Mouse (Mus musculus): Measurements from ENCODE around the gene Nav1. TPM values are rescaled to one million over a fixed set of nuclear protein-coding genes. Genes with fewer than 3 reads are reported as not detected.

The Nav1 gene
- polyA plus RNA-seq, 1 experiment from 2014 or later = 16.6 TPM

GRCm38 (mm10) chr1:135509145-135510084, 97.7 kb downstream of the Nav1 start:
- 18% methylated on average over 16 of the region's 16 CpGs for WGBS
- Histone ChIP-seq H3K27me3 (peaks cover 18% of the 10 kb centered on the region; the same call in 1 of the 2 replicates), H3K4me2 (peak overlapping the region; percentile 86), H3K9ac (peak overlapping the region; percentile 37), H3K9me3 (replicated peaks) (no peaks in the 10 kb centered on the region), H3K27ac (peak overlapping the region; percentile 48; the same call in 1 of the 2 replicates), H3K4me1 (peaks cover 57% of the 10 kb centered on the region), H3K36me3 (no peaks in the 10 kb centered on the region), H3K4me3 (replicated peaks) (peak overlapping the region; percentile 54)
- ATAC-seq (replicated peaks; ENCODE audit: low FRiP score) = peak; percentile 20; the same call in 1 of the 2 replicates

GRCm38 (mm10) chr1:135508349-135508634, 98.8 kb downstream of the Nav1 start:
- H3K4me2 ChIP-seq = peak overlapping the region; percentile 86
- peaks cover 49% of the 10 kb centered on the region for H3K4me1 ChIP-seq

GRCm38 (mm10) chr1:135507572-135508348, 99.3 kb downstream of the Nav1 start:
- 0 out of 2 replicates have a peak overlapping the region, but pooled peaks have one; percentile 0 for H3K4me3 ChIP-seq (replicated peaks)
- ATAC-seq (replicated peaks; ENCODE audit: low FRiP score) = no peak
- peaks cover 44% of the 10 kb centered on the region for H3K4me1 ChIP-seq
- H3K36me3 ChIP-seq = no peaks in the 10 kb centered on the region
- H3K9ac ChIP-seq = no peak overlapping the region
- peaks cover 18% of the 10 kb centered on the region; the same call in 1 of the 2 replicates for H3K27me3 ChIP-seq
- 0 out of 2 replicates have a peak overlapping the region, but pooled peaks have one; percentile 14 for H3K27ac ChIP-seq
- WGBS = 30% methylated on average over 14 of the region's 14 CpGs
- no peaks in the 10 kb centered on the region for H3K9me3 ChIP-seq (replicated peaks)
- peak overlapping the region; percentile 86 for H3K4me2 ChIP-seq

More at GRCm38 (mm10) chr1:135508349-135508634, 98.8 kb downstream of the Nav1 start:
- H3K9ac ChIP-seq = no peak overlapping the region
- H3K27me3 ChIP-seq = peaks cover 18% of the 10 kb centered on the region; the same call in 1 of the 2 replicates
- H3K4me3 ChIP-seq (replicated peaks) = peak overlapping the region; percentile 54; the same call in 1 of the 2 replicates
- 26% methylated on average over 3 of the region's 3 CpGs for WGBS
- no peak for ATAC-seq (replicated peaks; ENCODE audit: low FRiP score)
- H3K36me3 ChIP-seq = no peaks in the 10 kb centered on the region
- no peaks in the 10 kb centered on the region for H3K9me3 ChIP-seq (replicated peaks)
- H3K27ac ChIP-seq = 0 out of 2 replicates have a peak overlapping the region, but pooled peaks have one; percentile 14

GRCm38 (mm10) chr1:135505499-135505898, 101.6 kb downstream of the Nav1 start:
- WGBS = 59% methylated on average over 7 of the region's 7 CpGs
- no peak overlapping the region for H3K27ac ChIP-seq
- H3K4me2 ChIP-seq = no peak overlapping the region
- H3K4me3 ChIP-seq (replicated peaks) = no peak overlapping the region
- H3K4me1 ChIP-seq = peaks cover 39% of the 10 kb centered on the region
- H3K9ac ChIP-seq = no peak overlapping the region
- peaks cover 10% of the 10 kb centered on the region; the same call in 1 of the 2 replicates for H3K27me3 ChIP-seq
- ATAC-seq (replicated peaks; ENCODE audit: low FRiP score) = no peak
- H3K36me3 ChIP-seq = no peaks in the 10 kb centered on the region
- no peaks in the 10 kb centered on the region for H3K9me3 ChIP-seq (replicated peaks)

- peaks cover 28% of the 10 kb centered on the region for H3K4me1 ChIP-seq
- H3K27ac ChIP-seq = no peak overlapping the region
- no peaks in the 10 kb centered on the region for H3K36me3 ChIP-seq
- no peak overlapping the region for H3K4me3 ChIP-seq (replicated peaks)
- 84% methylated on average over 2 of the region's 2 CpGs for WGBS
- H3K27me3 ChIP-seq = no peaks in the 10 kb centered on the region
- H3K9me3 ChIP-seq (replicated peaks) = no peaks in the 10 kb centered on the region
- H3K9ac ChIP-seq = no peak overlapping the region
- no peak overlapping the region for H3K4me2 ChIP-seq
- no peak for ATAC-seq (replicated peaks; ENCODE audit: low FRiP score)
Observed at GRCm38 (mm10) chr1:135503436-135503835, 103.7 kb downstream of the Nav1 start.

- Histone ChIP-seq H3K4me2 (no peak overlapping the region), H3K27ac (no peak overlapping the region), H3K27me3 (no peaks in the 10 kb centered on the region), H3K4me1 (peaks cover 23% of the 10 kb centered on the region), H3K9me3 (replicated peaks) (no peaks in the 10 kb centered on the region), H3K36me3 (no peaks in the 10 kb centered on the region), H3K4me3 (replicated peaks) (no peak overlapping the region), H3K9ac (no peak overlapping the region)
- no peak for ATAC-seq (replicated peaks; ENCODE audit: low FRiP score)
- WGBS = 83% methylated on average over 9 of the region's 9 CpGs
Observed at GRCm38 (mm10) chr1:135502750-135503149, 104.3 kb downstream of the Nav1 start.

- H3K9ac ChIP-seq = no peak overlapping the region
- no peak overlapping the region for H3K27ac ChIP-seq
- no peak overlapping the region for H3K4me3 ChIP-seq (replicated peaks)
- H3K4me2 ChIP-seq = no peak overlapping the region
- 46% methylated on average over 8 of the region's 8 CpGs for WGBS
- H3K4me1 ChIP-seq = peaks cover 19% of the 10 kb centered on the region; the same call in 1 of the 2 replicates
- no peaks in the 10 kb centered on the region for H3K27me3 ChIP-seq
- no peaks in the 10 kb centered on the region for H3K36me3 ChIP-seq
- no peak; the same call in 1 of the 2 replicates for ATAC-seq (replicated peaks; ENCODE audit: low FRiP score)
- no peaks in the 10 kb centered on the region for H3K9me3 ChIP-seq (replicated peaks)
Observed at GRCm38 (mm10) chr1:135502135-135502534, 105.0 kb downstream of the Nav1 start.

- no peaks in the 10 kb centered on the region for H3K9me3 ChIP-seq (replicated peaks)
- H3K27me3 ChIP-seq = no peaks in the 10 kb centered on the region
- no peaks in the 10 kb centered on the region for H3K36me3 ChIP-seq
- no peak overlapping the region for H3K4me3 ChIP-seq (replicated peaks)
- peak overlapping the region; percentile 49 for H3K27ac ChIP-seq
- H3K4me1 ChIP-seq = peaks cover 15% of the 10 kb centered on the region; the same call in 1 of the 2 replicates
- no peak overlapping the region for H3K4me2 ChIP-seq
- WGBS = 77% methylated on average over 20 of the region's 20 CpGs
- H3K9ac ChIP-seq = no peak overlapping the region
- ATAC-seq (replicated peaks; ENCODE audit: low FRiP score) = no peak
Observed at GRCm38 (mm10) chr1:135498455-135499358, 108.4 kb downstream of the Nav1 start.

- no peak overlapping the region for H3K4me3 ChIP-seq (replicated peaks)
- H3K36me3 ChIP-seq = no peaks in the 10 kb centered on the region
- ATAC-seq (replicated peaks; ENCODE audit: low FRiP score) = no peak
- 82% methylated on average over 1 of the region's 1 CpGs for WGBS
- H3K4me2 ChIP-seq = no peak overlapping the region
- H3K9me3 ChIP-seq (replicated peaks) = no peaks in the 10 kb centered on the region
- no peaks in the 10 kb centered on the region for H3K27me3 ChIP-seq
- no peak overlapping the region for H3K27ac ChIP-seq
- no peak overlapping the region for H3K9ac ChIP-seq
- peaks cover 28% of the 10 kb centered on the region for H3K4me1 ChIP-seq
Observed at GRCm38 (mm10) chr1:135495048-135495447, 112.0 kb downstream of the Nav1 start.

GRCm38 (mm10) chr1:135493862-135494261, 113.2 kb downstream of the Nav1 start:
- ATAC-seq (replicated peaks; ENCODE audit: low FRiP score) = no peak
- H3K4me3 ChIP-seq (replicated peaks) = no peak overlapping the region
- H3K27ac ChIP-seq = no peak overlapping the region
- no peaks in the 10 kb centered on the region for H3K9me3 ChIP-seq (replicated peaks)
- H3K27me3 ChIP-seq = no peaks in the 10 kb centered on the region
- H3K4me1 ChIP-seq = peaks cover 27% of the 10 kb centered on the region
- no peaks in the 10 kb centered on the region for H3K36me3 ChIP-seq
- no peak overlapping the region for H3K9ac ChIP-seq
- 83% methylated on average over 6 of the region's 6 CpGs for WGBS
- no peak overlapping the region for H3K4me2 ChIP-seq

- whole genome bisulfite sequencing = 78% methylated on average over 10 of the region's 10 CpGs
- H3K4me2 ChIP-seq = no peak overlapping the region
- H3K9ac ChIP-seq = no peak overlapping the region
- no peak for ATAC-seq (replicated peaks; ENCODE audit: low FRiP score)
- no peak overlapping the region for H3K4me3 ChIP-seq (replicated peaks)
- H3K36me3 ChIP-seq = no peaks in the 10 kb centered on the region
- H3K4me1 ChIP-seq = peaks cover 24% of the 10 kb centered on the region
- H3K9me3 ChIP-seq (replicated peaks) = no peaks in the 10 kb centered on the region
- no peak overlapping the region for H3K27ac ChIP-seq
- H3K27me3 ChIP-seq = no peaks in the 10 kb centered on the region
Observed at GRCm38 (mm10) chr1:135492406-135492805, 114.7 kb downstream of the Nav1 start.
